Mouse (Mus musculus) limb, embryonic 14.5 days (tissue): ENCODE measurements at regions not wholly inside any gene's neighbourhood (a gene's known extent, or its start where the extent isn't known, plus 50 kb on each side); places are given as distances from the start of the nearest gene placed in this dataset.

Experiments
- ATAC-seq: fragments of 200-750 bp; cut with Nextera tagmentation; 2 replicates; pipeline ENCODE4 v1.8.0; 2017; ENCODE audit warnings: low read depth, moderate number of reproducible peaks, moderate TSS enrichment; ENCODE audit not compliant: low FRiP score
- DNase-seq: peaks from one replicate; pipeline ENCODE4 v3.0.0-alpha.2; 2015; ENCODE audit warnings: low spot score
- H3K27ac ChIP-seq: fragments of 300-500 bp; sonication (generic); replicated peaks from 2 replicates; pipeline ENCODE4 v1.5.1; 2014; ENCODE audit warnings: low read depth, mild to moderate bottlenecking, low read length, moderate library complexity, mixed read lengths
- H3K27me3 ChIP-seq: fragments of 300-500 bp; sonication (generic); 2 replicates; pipeline ENCODE4 v1.6.1; 2014; ENCODE audit warnings: low read length, mixed read lengths; ENCODE audit not compliant: control insufficient read depth, insufficient read depth
- H3K36me3 ChIP-seq: fragments of 300-500 bp; sonication (generic); 2 replicates; pipeline ENCODE4 v1.6.1; 2014; ENCODE audit warnings: mild to moderate bottlenecking, low read length, moderate library complexity, mixed read lengths; ENCODE audit not compliant: control insufficient read depth, insufficient read depth
- H3K4me1 ChIP-seq: fragments of 300-500 bp; sonication (generic); 2 replicates; pipeline ENCODE4 v1.6.1; 2014; ENCODE audit warnings: antibody characterized with exemption, low read length, mixed read lengths; ENCODE audit not compliant: control insufficient read depth, insufficient read depth
- H3K4me2 ChIP-seq: fragments of 300-500 bp; sonication (generic); replicated peaks from 2 replicates; pipeline ENCODE4 v1.6.1; 2014; ENCODE audit warnings: low read depth, mild to moderate bottlenecking, low read length, moderate library complexity; ENCODE audit not compliant: severe bottlenecking
- H3K4me3 ChIP-seq: fragments of 300-500 bp; sonication (generic); replicated peaks from 2 replicates; pipeline ENCODE4 v1.5.1; 2014; ENCODE audit warnings: low read length
- H3K9ac ChIP-seq: fragments of 300-500 bp; sonication (generic); 2 replicates; pipeline ENCODE4 v1.6.1; 2014; ENCODE audit warnings: mild to moderate bottlenecking, low read depth, low read length, moderate library complexity; ENCODE audit not compliant: severe bottlenecking
- H3K9me3 ChIP-seq: fragments of 300-500 bp; sonication (generic); 2 replicates; pipeline ENCODE4 v1.6.1; 2016; ENCODE audit warnings: low read length; ENCODE audit not compliant: control insufficient read depth
- POLR2A ChIP-seq: fragments of 200-500 bp; IDR thresholded peaks from 2 replicates; pipeline ENCODE4 v1.8.0; 2012; ENCODE audit warnings: inconsistent platforms, mild to moderate bottlenecking, moderate library complexity, borderline replicate concordance; ENCODE audit not compliant: insufficient read depth, insufficient read length; ENCODE audit errors: extremely low read depth
- WGBS: fragments of 180-500 bp; shearing (Covaris S2); extraction: QIAGEN DNeasy Blood & Tissue Kit; methylation state at CpG from one replicate; pipeline ENCODE4 v1.1.7; 2014; 5-methylcytosine and 5-hydroxymethylcytosine counted together

GRCm38 (mm10) chr15:50423082-50423665, 3461.5 kb upstream of the Gm7489 start:
- Histone ChIP-seq H3K4me3 (no peak overlapping the region), H3K36me3 (no peaks in the 10 kb centered on the region), H3K27ac (no peak overlapping the region), H3K9ac (no peak overlapping the region), H3K9me3 (no peaks in the 10 kb centered on the region), H3K27me3 (no peaks in the 10 kb centered on the region), H3K4me1 (no peaks in the 10 kb centered on the region), H3K4me2 (no peak overlapping the region)
- DNase-seq (no peak), ATAC-seq (no peak)
- WGBS = 58% methylated on average over 5 of the region's 5 CpGs
- TF ChIP-seq POLR2A = no peak

- Histone ChIP-seq H3K9me3 (no peaks in the 10 kb centered on the region), H3K36me3 (no peaks in the 10 kb centered on the region), H3K4me1 (no peaks in the 10 kb centered on the region), H3K4me3 (no peak overlapping the region), H3K4me2 (no peak overlapping the region), H3K27me3 (no peaks in the 10 kb centered on the region), H3K9ac (no peak overlapping the region), H3K27ac (no peak overlapping the region)
- 86% methylated on average over 2 of the region's 2 CpGs for WGBS
- no peak for ATAC-seq
- DNase-seq = no peak
- TF ChIP-seq POLR2A = no peak
Measured at GRCm38 (mm10) chr15:50449604-50450003, 3435.1 kb upstream of the Gm7489 start.

GRCm38 (mm10) chr15:50472626-50473025, 3412.1 kb upstream of the Gm7489 start:
- H3K9ac ChIP-seq = no peak overlapping the region
- TF ChIP-seq POLR2A = no peak
- H3K4me1 ChIP-seq = no peaks in the 10 kb centered on the region
- no peaks in the 10 kb centered on the region for H3K27me3 ChIP-seq
- H3K4me3 ChIP-seq = no peak overlapping the region
- no peak overlapping the region for H3K27ac ChIP-seq
- H3K36me3 ChIP-seq = no peaks in the 10 kb centered on the region
- no peak overlapping the region for H3K4me2 ChIP-seq
- no peak for ATAC-seq
- no peak for DNase-seq
- H3K9me3 ChIP-seq = no peaks in the 10 kb centered on the region

- H3K9me3 ChIP-seq = no peaks in the 10 kb centered on the region
- H3K4me1 ChIP-seq = no peaks in the 10 kb centered on the region
- no peak for DNase-seq
- WGBS = 91% methylated on average over 2 of the region's 2 CpGs
- ATAC-seq = no peak
- no peak overlapping the region for H3K27ac ChIP-seq
- no peak overlapping the region for H3K4me2 ChIP-seq
- H3K4me3 ChIP-seq = no peak overlapping the region
- H3K9ac ChIP-seq = no peak overlapping the region
- TF ChIP-seq POLR2A = no peak
- H3K27me3 ChIP-seq = no peaks in the 10 kb centered on the region
- H3K36me3 ChIP-seq = no peaks in the 10 kb centered on the region
Measured at GRCm38 (mm10) chr15:50498716-50499115, 3386.0 kb upstream of the Gm7489 start.

GRCm38 (mm10) chr15:50507999-50508624, 3376.6 kb upstream of the Gm7489 start:
- no peak for DNase-seq
- no peaks in the 10 kb centered on the region for H3K4me1 ChIP-seq
- no peaks in the 10 kb centered on the region for H3K36me3 ChIP-seq
- no peak overlapping the region for H3K4me3 ChIP-seq
- 84% methylated on average over 3 of the region's 3 CpGs for WGBS
- no peak for ATAC-seq
- H3K4me2 ChIP-seq = no peak overlapping the region
- H3K9me3 ChIP-seq = no peaks in the 10 kb centered on the region
- no peak for TF ChIP-seq POLR2A
- H3K27me3 ChIP-seq = no peaks in the 10 kb centered on the region
- H3K27ac ChIP-seq = no peak overlapping the region
- no peak overlapping the region for H3K9ac ChIP-seq

GRCm38 (mm10) chr15:50513036-50513435, 3371.7 kb upstream of the Gm7489 start:
- Histone ChIP-seq H3K27me3 (no peaks in the 10 kb centered on the region), H3K36me3 (no peaks in the 10 kb centered on the region), H3K27ac (no peak overlapping the region), H3K4me1 (peaks cover 6% of the 10 kb centered on the region; the same call in 1 of the 2 replicates), H3K9me3 (no peaks in the 10 kb centered on the region), H3K9ac (no peak overlapping the region), H3K4me3 (no peak overlapping the region), H3K4me2 (no peak overlapping the region)
- 92% methylated on average over 5 of the region's 5 CpGs for WGBS
- DNase-seq = no peak
- no peak for TF ChIP-seq POLR2A
- ATAC-seq = no peak
